Mouse (Mus musculus) small intestine, adult 2 months (tissue): ENCODE data around the gene Cecr2. TPM values are rescaled to one million over a fixed set of nuclear protein-coding genes. Genes with fewer than 3 reads are reported as not detected.

Source experiments
- H3K27ac ChIP-seq: fragments of 200-500 bp; 2 replicates; pipeline ENCODE4 v1.5.1; 2012; ENCODE audit warnings: low read depth, low read length, control low read depth, inconsistent platforms; ENCODE audit not compliant: insufficient read depth
- H3K27me3 ChIP-seq: fragments of 200-500 bp; 2 replicates; pipeline ENCODE4 v1.6.1; 2012; ENCODE audit warnings: mild to moderate bottlenecking, moderate library complexity, low read length, inconsistent platforms; ENCODE audit not compliant: control insufficient read depth, insufficient read depth
- H3K36me3 ChIP-seq: fragments of 200-500 bp; 2 replicates; pipeline ENCODE4 v1.6.1; 2012; ENCODE audit warnings: mild to moderate bottlenecking, low read length, control low read depth, inconsistent platforms; ENCODE audit not compliant: control insufficient read depth, insufficient read depth
- H3K4me1 ChIP-seq: fragments of 200-500 bp; 2 replicates; pipeline ENCODE4 v1.6.1; 2012; ENCODE audit warnings: low read length, inconsistent platforms, mixed read lengths; ENCODE audit not compliant: control insufficient read depth, insufficient read depth, insufficient read length
- H3K4me3 ChIP-seq: fragments of 200-500 bp; 2 replicates; pipeline ENCODE4 v1.5.1; 2012; ENCODE audit warnings: low read depth, mild to moderate bottlenecking, control low read depth, inconsistent platforms, low read length, moderate library complexity
- CTCF ChIP-seq: fragments of 200-500 bp; IDR thresholded peaks from 2 replicates; pipeline ENCODE4 v1.5.1; 2012; ENCODE audit warnings: low read depth, mild to moderate bottlenecking, control low read depth, inconsistent platforms, low read length, moderate library complexity, mixed read lengths; ENCODE audit not compliant: insufficient replicate concordance, insufficient read length; ENCODE audit errors: extremely low read depth
- POLR2A ChIP-seq: fragments of 200-500 bp; IDR thresholded peaks from 2 replicates; pipeline ENCODE4 v1.6.1; 2012; ENCODE audit warnings: low read depth, mild to moderate bottlenecking, control low read depth, inconsistent platforms, low read length, moderate library complexity
- WGBS: fragments of 180-500 bp; shearing (Covaris S2); methylation state at CpG from one replicate; pipeline ENCODE4 v1.1.7; 2018; 5-methylcytosine and 5-hydroxymethylcytosine counted together
- polyA plus RNA-seq: library from polyadenylated mRNA; depleted of rRNA; stranded (reverse); fragments of >200 nt; gene quantifications from 2 replicates; pipeline ENCODE4 v1.2.3, GENCODE M21; 2012

The Cecr2 gene
- polyA plus RNA-seq, 1 experiment: 0.46 TPM

GRCm38 (mm10) chr6:120790153-120790552 is 124.0 kb downstream of the Cecr2 start:
- H3K27me3 ChIP-seq: no peaks in the 10 kb centered on the region
- no peaks in the 10 kb centered on the region for H3K4me1 ChIP-seq
- H3K4me3 ChIP-seq: no peak overlapping the region
- TF ChIP-seq POLR2A: no peak
- H3K36me3 ChIP-seq: peaks cover 28% of the 10 kb centered on the region
- 83% methylated on average over 11 of the region's 11 CpGs for WGBS
- H3K27ac ChIP-seq: no peak overlapping the region

GRCm38 (mm10) chr6:120790717-120791116 is 124.5 kb downstream of the Cecr2 start:
- WGBS: 82% methylated on average over 5 of the region's 5 CpGs
- H3K4me1 ChIP-seq: no peaks in the 10 kb centered on the region
- no peak overlapping the region for H3K27ac ChIP-seq
- TF ChIP-seq CTCF (no peak), POLR2A (no peak)
- no peaks in the 10 kb centered on the region for H3K27me3 ChIP-seq
- peaks cover 34% of the 10 kb centered on the region for H3K36me3 ChIP-seq
- no peak overlapping the region for H3K4me3 ChIP-seq

GRCm38 (mm10) chr6:120792947-120793346 is 126.8 kb downstream of the Cecr2 start:
- Histone ChIP-seq H3K27ac (no peak overlapping the region), H3K4me1 (no peaks in the 10 kb centered on the region), H3K4me3 (no peak overlapping the region), H3K27me3 (no peaks in the 10 kb centered on the region), H3K36me3 (peaks cover 54% of the 10 kb centered on the region)
- TF ChIP-seq POLR2A (no peak), CTCF (no peak)
- WGBS: 82% methylated on average over 8 of the region's 8 CpGs

DNA sequence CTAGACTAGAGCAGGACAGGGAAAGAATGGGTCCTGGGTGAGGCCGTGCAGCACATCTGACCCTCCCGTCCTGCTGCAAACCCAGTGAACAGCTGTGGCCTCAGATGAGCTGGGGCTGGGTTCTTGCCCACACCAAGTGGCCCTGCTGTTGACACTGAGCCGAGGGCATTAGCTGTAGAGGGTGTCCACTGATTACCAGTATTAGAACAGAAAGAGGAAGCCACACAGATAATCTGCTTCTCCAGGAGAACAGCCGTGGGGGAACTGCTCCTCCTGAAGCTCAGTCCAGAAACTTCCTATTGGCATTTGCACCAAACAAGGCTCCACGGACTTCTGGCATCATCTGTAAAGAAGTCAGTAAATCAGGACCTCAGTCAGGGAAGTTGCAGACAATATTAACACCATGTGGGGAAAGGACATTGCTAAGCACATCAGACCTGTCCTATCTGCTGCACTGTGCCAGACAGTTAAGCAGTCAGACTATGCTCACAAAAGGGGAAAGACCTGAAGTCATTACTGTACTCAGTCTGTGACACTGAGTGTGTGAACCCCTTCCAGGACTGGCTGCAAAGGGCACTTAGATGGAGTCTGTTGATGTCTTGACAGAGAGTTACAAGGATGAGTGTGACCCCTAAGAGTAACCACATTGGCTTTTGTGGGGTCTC is 129.4 kb downstream of the Cecr2 start:
- Histone ChIP-seq H3K27me3 (no peaks in the 10 kb centered on the region), H3K27ac (no peak overlapping the region), H3K4me1 (no peaks in the 10 kb centered on the region), H3K4me3 (no peak overlapping the region), H3K36me3 (peaks cover 70% of the 10 kb centered on the region)
- 76% methylated on average over 5 of the region's 5 CpGs for WGBS
- no peak for TF ChIP-seq CTCF

GRCm38 (mm10) chr6:120796111-120796510 is 129.9 kb downstream of the Cecr2 start:
- Histone ChIP-seq H3K27me3 (no peaks in the 10 kb centered on the region), H3K36me3 (peaks cover 75% of the 10 kb centered on the region)
- TF ChIP-seq CTCF (no peak), POLR2A (no peak)

GRCm38 (mm10) chr6:120798019-120798418 is 131.8 kb downstream of the Cecr2 start:
- 88% methylated on average over 7 of the region's 7 CpGs for WGBS
- Histone ChIP-seq H3K36me3 (peaks cover 78% of the 10 kb centered on the region), H3K4me3 (no peak overlapping the region), H3K27ac (no peak overlapping the region), H3K4me1 (no peaks in the 10 kb centered on the region), H3K27me3 (no peaks in the 10 kb centered on the region)
- no peak for TF ChIP-seq POLR2A
- no peak for TF ChIP-seq CTCF

More at GRCm38 (mm10) chr6:120796111-120796510, 129.9 kb downstream of the Cecr2 start:
- no peak overlapping the region for H3K4me3 ChIP-seq
- WGBS: 93% methylated on average over 2 of the region's 2 CpGs
- no peaks in the 10 kb centered on the region for H3K4me1 ChIP-seq
- no peak overlapping the region for H3K27ac ChIP-seq

- TF ChIP-seq CTCF (no peak), POLR2A (no peak)
- H3K4me1 ChIP-seq: no peaks in the 10 kb centered on the region
- no peaks in the 10 kb centered on the region for H3K27me3 ChIP-seq
- peaks cover 78% of the 10 kb centered on the region for H3K36me3 ChIP-seq
- no peak overlapping the region for H3K27ac ChIP-seq
- no peak overlapping the region for H3K4me3 ChIP-seq
- WGBS: 82% methylated on average over 4 of the region's 4 CpGs
Observed at GRCm38 (mm10) chr6:120798905-120799304, 132.7 kb downstream of the Cecr2 start.

DNA sequence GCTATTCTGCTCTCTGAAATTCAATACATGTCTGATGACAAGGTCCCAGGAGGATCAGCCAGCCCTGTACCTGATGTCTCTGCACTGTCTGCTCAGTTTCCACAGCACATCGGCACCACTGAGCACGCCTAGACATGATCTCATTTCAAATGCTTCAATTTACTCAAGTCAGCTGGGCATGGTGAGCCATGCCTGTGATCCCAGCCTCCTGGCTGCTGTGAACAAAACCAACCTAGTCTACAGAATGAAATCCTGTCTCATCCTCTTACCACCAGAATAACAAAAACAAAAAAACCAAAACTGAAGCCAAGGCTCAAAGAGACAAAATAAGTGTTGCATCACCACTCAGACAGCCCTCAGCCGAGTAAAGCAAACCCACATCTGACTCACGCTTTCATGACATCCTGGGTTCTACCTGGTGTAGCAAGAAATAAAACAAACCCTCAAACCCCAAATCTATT is 133.4 kb downstream of the Cecr2 start:
- Histone ChIP-seq H3K27me3 (no peaks in the 10 kb centered on the region), H3K4me3 (no peak overlapping the region), H3K4me1 (no peaks in the 10 kb centered on the region), H3K36me3 (peaks cover 79% of the 10 kb centered on the region), H3K27ac (no peak overlapping the region)
- 91% methylated on average over 4 of the region's 4 CpGs for WGBS
- TF ChIP-seq POLR2A (no peak), CTCF (no peak)
